13 mouse cellular contexts compared by ENCODE assay signal in genomic region chr15:5262874-5263504, GRCm38 (mm10). TPM values are rescaled to one million over a fixed set of nuclear protein-coding genes. Genes with fewer than 3 reads are reported as not detected.
DNase-seq lines count a peak whose midpoint lies in the region; ATAC-seq lines count a peak whose summit lies in the region.
"Had no signal": no experiment of that assay in that cellular context is flagged by ENCODE, and none has a peak within 500 bp of the region (broad histone marks: within the 10 kb centered on the region; RNA-seq: fewer than 3 reads in every experiment).

No protein-coding gene starts in this region.

- no peaks in the 10 kb centered on the region for H3K9me3 ChIP-seq in hindbrain, embryonic 16.5 days (ENCODE audit: control insufficient read depth, low read length)
- no peaks in the 10 kb centered on the region for H3K9me3 ChIP-seq in hindbrain, embryonic 10.5 days
- H3K9me3 ChIP-seq: heart, embryonic 13.5 days; intestine, embryonic 15.5 days; limb, embryonic 12.5 days had no signal

- H3K27ac ChIP-seq in hindbrain, embryonic 16.5 days (ENCODE audit: low read depth, low read length): no peak overlapping the region
- no peak overlapping the region for H3K27ac ChIP-seq in hindbrain, embryonic 10.5 days
- H3K27ac ChIP-seq: heart, embryonic 13.5 days; intestine, embryonic 15.5 days; limb, embryonic 12.5 days had no signal

- H3K9ac ChIP-seq in hindbrain, embryonic 16.5 days (ENCODE audit: low read depth, low read length): no peak overlapping the region
- H3K9ac ChIP-seq: heart, embryonic 13.5 days; intestine, embryonic 15.5 days; limb, embryonic 12.5 days had no signal

- WGBS in hindbrain, embryonic 16.5 days: 67% methylated on average over 10 of the region's 10 CpGs
- WGBS in hindbrain, embryonic 10.5 days: 87% methylated on average over 10 of the region's 10 CpGs

- H3K36me3 ChIP-seq in hindbrain, embryonic 16.5 days (ENCODE audit: control insufficient read depth, insufficient read depth, low read length): no peaks in the 10 kb centered on the region
- no peaks in the 10 kb centered on the region for H3K36me3 ChIP-seq in hindbrain, embryonic 10.5 days
- no peaks in the 10 kb centered on the region for H3K36me3 ChIP-seq in splenic B cell, adult 2 months (ENCODE audit: control insufficient read depth, insufficient read depth, low read length, poor library complexity, severe bottlenecking)
- H3K36me3 ChIP-seq: heart, embryonic 13.5 days; intestine, embryonic 15.5 days; limb, embryonic 12.5 days had no signal

- H3K4me1 ChIP-seq in hindbrain, embryonic 16.5 days (ENCODE audit: control insufficient read depth, insufficient read depth, low read depth, low read length): no peaks in the 10 kb centered on the region
- H3K4me1 ChIP-seq in hindbrain, embryonic 10.5 days (replicated peaks): no peaks in the 10 kb centered on the region
- H3K4me1 ChIP-seq: intestine, embryonic 15.5 days had no signal

- no peaks in the 10 kb centered on the region for H3K27me3 ChIP-seq in hindbrain, embryonic 16.5 days (replicated peaks; ENCODE audit: control insufficient read depth, insufficient read depth, low read length)
- no peaks in the 10 kb centered on the region for H3K27me3 ChIP-seq in hindbrain, embryonic 10.5 days (ENCODE audit: insufficient read depth, poor library complexity, severe bottlenecking)
- H3K27me3 ChIP-seq in splenic B cell, adult 2 months (ENCODE audit: control insufficient read depth, insufficient read depth, low read length, poor library complexity, severe bottlenecking): peaks cover 4% of the 10 kb centered on the region
- H3K27me3 ChIP-seq: heart, embryonic 13.5 days; intestine, embryonic 15.5 days; limb, embryonic 12.5 days had no signal

- peak; percentile 58; the same call in 1 of the 2 replicates for ATAC-seq in hindbrain, embryonic 16.5 days
- peak; percentile 67 for ATAC-seq in granulocyte monocyte progenitor cell, adult 5-6 weeks (replicated peaks; ENCODE audit: poor library complexity, severe bottlenecking)
- ATAC-seq: intestine, embryonic 15.5 days had no signal

- no peak overlapping the region for H3K4me2 ChIP-seq in hindbrain, embryonic 16.5 days (ENCODE audit: low read length)
- H3K4me2 ChIP-seq: heart, embryonic 13.5 days; intestine, embryonic 15.5 days; limb, embryonic 12.5 days had no signal

- DNase-seq in hindbrain, embryonic 10.5 days (ENCODE audit: low spot score): no peak
- peak; percentile 3 for DNase-seq in spleen, adult 12 weeks (ENCODE audit: low spot score)
- no peak for DNase-seq in spleen, postnatal 10 days (ENCODE audit: low spot score in 2 of 2)
- peak; percentile 68 for DNase-seq in splenic B cell, adult 2 months (ENCODE audit: low read depth, low spot score)
- DNase-seq in right cerebral cortex, postnatal 14 days: no peak
- DNase-seq in left cerebral cortex, adult 18-20 months (ENCODE audit: low spot score in 2 of 2): no peak
- DNase-seq: adrenal gland, postnatal 10 days; lung, adult 18-20 months had no signal

- H3K4me3 ChIP-seq in hindbrain, embryonic 16.5 days (ENCODE audit: low read length): no peak overlapping the region
- no peak overlapping the region for H3K4me3 ChIP-seq in hindbrain, embryonic 10.5 days
- H3K4me3 ChIP-seq: heart, embryonic 13.5 days; intestine, embryonic 15.5 days; limb, embryonic 12.5 days had no signal

RNA-seq across cellular contexts. Expression of gene Ptger4, which starts 19.0 kb away (rescaled TPM):
- 3.4 and 3.9 TPM in 2 replicates for polyA plus RNA-seq in hindbrain, embryonic 16.5 days (2015; fragmentation: Nextera tagmentation; extraction: Ambion mirVana)
- 0.61 and 1.4 TPM in 2 replicates for polyA plus RNA-seq in hindbrain, embryonic 10.5 days (2016; fragmentation: Nextera tagmentation; extraction: Ambion mirVana)
- total RNA-seq in granulocyte monocyte progenitor cell, adult 5-6 weeks (2014; fragmentation: Nextera tagmentation): 3.7 and 6.3 TPM in 2 replicates
- 3.7 and 5.8 TPM in 2 replicates for total RNA-seq in granulocyte monocyte progenitor cell, adult 5-6 weeks (2017)
- total RNA-seq in left cerebral cortex, adult 18-20 months (2021): under 1 TPM; 0.63 to 0.87 TPM

Comparison
In these comparisons a context has a peak if more than half of its experiments do, and no peak if none do; other contexts are left out.
1. DNase-seq: peak in spleen, adult 12 weeks (single experiment) and splenic B cell, adult 2 months (single experiment); none in hindbrain, embryonic 10.5 days (single experiment), spleen, postnatal 10 days (0 of 2), right cerebral cortex, postnatal 14 days (single experiment) and left cerebral cortex, adult 18-20 months (0 of 2).